ENCODE assay signal across 19 mouse cellular contexts in the genomic region with DNA sequence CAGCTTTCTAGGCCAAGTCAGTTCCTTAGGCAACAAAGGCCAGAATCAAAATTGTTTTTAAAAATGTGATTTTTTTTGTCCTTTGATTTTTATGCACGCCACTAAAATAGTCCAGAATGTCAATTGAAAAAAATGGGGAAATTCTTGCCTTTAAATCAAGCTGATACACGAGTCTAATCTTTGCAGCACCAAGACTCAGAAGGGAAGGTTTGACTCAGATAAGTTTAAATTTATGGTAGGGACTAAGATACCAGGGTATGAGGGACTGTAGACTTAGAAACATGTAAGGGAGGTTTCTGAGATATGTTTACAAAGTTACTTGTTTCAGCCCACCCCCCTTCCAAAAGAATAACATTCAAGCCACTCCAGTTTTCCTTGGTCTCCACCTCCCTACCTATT. TPM values are rescaled to one million over a fixed set of nuclear protein-coding genes. Genes with fewer than 3 reads are reported as not detected.
DNase-seq lines count a peak whose midpoint lies in the region; ATAC-seq and TF ChIP-seq lines count a peak whose summit lies in the region.
"Had no signal": no experiment of that assay in that cellular context is flagged by ENCODE, and none has a peak within 500 bp of the region (broad histone marks: within the 10 kb centered on the region; RNA-seq: fewer than 3 reads in every experiment).

No protein-coding gene starts in this region.

- H3K9ac ChIP-seq in neural tube, embryonic 14.5 days (replicated peaks; ENCODE audit: low read depth, low read length), result no peak overlapping the region
- H3K9ac ChIP-seq: embryonic facial prominence, embryonic 13.5 days; forebrain, embryonic 12.5 days; heart, embryonic 13.5 days; intestine, embryonic 15.5 days had no signal

- H3K27ac ChIP-seq in neural tube, embryonic 14.5 days (ENCODE audit: low read depth, low read length), result no peak overlapping the region
- H3K27ac ChIP-seq: embryonic facial prominence, embryonic 10.5 days; embryonic facial prominence, embryonic 13.5 days; forebrain, embryonic 12.5 days; heart, embryonic 13.5 days; hindbrain, embryonic 10.5 days; intestine, embryonic 15.5 days had no signal

- 43% methylated on average over 2 of the region's 2 CpGs for WGBS in neural tube, embryonic 14.5 days

- no peak for TF ChIP-seq POLR2A in myocyte (IDR thresholded peaks at IDR 0.05; ENCODE audit: insufficient read length, low read depth)

- H3K4me2 ChIP-seq in neural tube, embryonic 14.5 days (ENCODE audit: low read depth, low read length), result peak overlapping the region; percentile 73; the same call in 1 of the 2 replicates
- H3K4me2 ChIP-seq in myocyte (ENCODE audit: low read depth), result no peak overlapping the region

- H3K9me3 ChIP-seq in neural tube, embryonic 14.5 days (ENCODE audit: control insufficient read depth, low read length), result no peaks in the 10 kb centered on the region
- H3K9me3 ChIP-seq: embryonic facial prominence, embryonic 10.5 days; embryonic facial prominence, embryonic 13.5 days; forebrain, embryonic 15.5 days; heart, embryonic 13.5 days; hindbrain, embryonic 13.5 days; intestine, embryonic 15.5 days had no signal

- DNase-seq in heart, adult 11 months, result peak; percentile 4
- no peak for DNase-seq in heart, postnatal 4 days
- no peak for DNase-seq in neural tube, embryonic 10.5 days (ENCODE audit: extremely low spot score, low spot score)
- DNase-seq in MN1 (ENCODE audit: low spot score), result no peak
- DNase-seq: cerebellum, adult 11 months had no signal

- no peaks in the 10 kb centered on the region; the same call in 1 of the 2 replicates for H3K27me3 ChIP-seq in neural tube, embryonic 14.5 days (ENCODE audit: control insufficient read depth, insufficient read depth, low read length)
- H3K27me3 ChIP-seq in myocyte (ENCODE audit: control insufficient read depth, insufficient read depth, insufficient read length), result no peaks in the 10 kb centered on the region
- H3K27me3 ChIP-seq: CH12.LX; forebrain, embryonic 15.5 days; hindbrain, embryonic 13.5 days had no signal

- H3K4me3 ChIP-seq in neural tube, embryonic 14.5 days (ENCODE audit: low read depth, low read length), result no peak overlapping the region
- H3K4me3 ChIP-seq in myocyte, result peak overlapping the region; percentile 65
- H3K4me3 ChIP-seq: erythroblast, embryonic 14.5 days had no signal

- H3K4me1 ChIP-seq in neural tube, embryonic 14.5 days (ENCODE audit: control insufficient read depth, insufficient read depth, low read length), result no peaks in the 10 kb centered on the region
- H3K4me1 ChIP-seq: embryonic facial prominence, embryonic 13.5 days; forebrain, embryonic 12.5 days; heart, embryonic 13.5 days; hindbrain, embryonic 10.5 days; hindbrain, embryonic 13.5 days; intestine, embryonic 15.5 days had no signal

- no peak overlapping the region for H3ac ChIP-seq in myocyte (ENCODE audit: control insufficient read depth, insufficient read length)

- no peaks in the 10 kb centered on the region for H3K79me2 ChIP-seq in myocyte (ENCODE audit: control insufficient read depth, insufficient read depth)

- H3K36me3 ChIP-seq in neural tube, embryonic 14.5 days (ENCODE audit: control insufficient read depth, insufficient read depth, low read length), result no peaks in the 10 kb centered on the region
- H3K36me3 ChIP-seq in myocyte (ENCODE audit: control insufficient read depth, insufficient read depth), result no peaks in the 10 kb centered on the region
- H3K36me3 ChIP-seq: embryonic facial prominence, embryonic 10.5 days; embryonic facial prominence, embryonic 13.5 days; forebrain, embryonic 12.5 days; forebrain, embryonic 15.5 days; G1E; heart, embryonic 13.5 days; hindbrain, embryonic 10.5 days; hindbrain, embryonic 13.5 days; intestine, embryonic 15.5 days had no signal

- ATAC-seq in neural tube, embryonic 14.5 days (ENCODE audit: low read depth), result no peak

TF ChIP-seq in myocyte, 11 proteins besides CTCF, POLR2A, EP300 and RAD21:
- TF ChIP-seq REST (IDR thresholded peaks at IDR 0.05; ENCODE audit: insufficient read depth, insufficient read length) (no peak), SRF (IDR thresholded peaks at IDR 0.05; ENCODE audit: control insufficient read depth, insufficient read length, low read depth) (no peak), E2F4 (IDR thresholded peaks at IDR 0.05; ENCODE audit: insufficient read depth) (no peak), MYOG (IDR thresholded peaks at IDR 0.05; ENCODE audit: control insufficient read depth in 1 of 3, insufficient read depth in 1 of 3, insufficient read length in 2 of 3, low read depth in 2 of 3) (no peak), MYOD1 (IDR thresholded peaks at IDR 0.05; ENCODE audit: control insufficient read depth in 1 of 3, insufficient read length in 2 of 3, low read depth in 2 of 3) (no peak), USF1 (IDR thresholded peaks at IDR 0.05; ENCODE audit: low read depth) (no peak), CEBPB (IDR thresholded peaks at IDR 0.05; ENCODE audit: insufficient read depth, poor library complexity, severe bottlenecking) (no peak)

RNA-seq across cellular contexts. Expression of a gene that starts 3.6 kb away (rescaled TPM):
- 10 to 100 TPM; 16.4 to 16.6 TPM for total RNA-seq in heart, postnatal 4 days (2021)
- 17.4 and 18.5 TPM in 2 replicates for polyA plus RNA-seq in neural tube, embryonic 14.5 days (2014; fragmentation: Nextera tagmentation; extraction: Ambion mirVana)
- polyA plus RNA-seq in myocyte (2012; fragmentation: generic; extraction: Trizol), result 9.7 TPM
- total RNA-seq: CH12.LX had no signal
- polyA plus RNA-seq: activated CD4-positive, CD25-positive, alpha-beta regulatory T cell, adult 4 months; erythroblast, embryonic 14.5 days; G1E had no signal
